Mouse (Mus musculus): ENCODE results near the gene Notch4.

Notch4 gene

GRCm38 (mm10) chr17:34572361-34572760 lies 8.3 kb downstream of the Notch4 start:
- DNase-seq = peak; percentile 88

GRCm38 (mm10) chr17:34576577-34576976 lies 12.5 kb downstream of the Notch4 start:
- no peak for DNase-seq

GRCm38 (mm10) chr17:34578070-34578469 lies 14.0 kb downstream of the Notch4 start:
- DNase-seq = no peak

- peak; percentile 93 for DNase-seq
Measured at GRCm38 (mm10) chr17:34582528-34582927, 18.5 kb downstream of the Notch4 start.

GRCm38 (mm10) chr17:34583397-34583796 lies 19.3 kb downstream of the Notch4 start:
- DNase-seq = peak; percentile 97

- DNase-seq = peak; percentile 91
Measured at GRCm38 (mm10) chr17:34583819-34584218, 19.8 kb downstream of the Notch4 start.

- no peak for DNase-seq
Measured at GRCm38 (mm10) chr17:34585121-34585520, 21.1 kb downstream of the Notch4 start.

GRCm38 (mm10) chr17:34585877-34586771 lies 22.1 kb downstream of the Notch4 start:
- peak; percentile 96 for DNase-seq

- DNase-seq = peak; percentile 99
Measured at GRCm38 (mm10) chr17:34586796-34587422, 22.8 kb downstream of the Notch4 start.

- peak; percentile 100 for DNase-seq
Measured at GRCm38 (mm10) chr17:34587423-34587811, 23.3 kb downstream of the Notch4 start.

GRCm38 (mm10) chr17:34587814-34588213 lies 23.7 kb downstream of the Notch4 start:
- no peak for DNase-seq

- DNase-seq = peak; percentile 94
Measured at GRCm38 (mm10) chr17:34588767-34589166, 24.7 kb downstream of the Notch4 start.

GRCm38 (mm10) chr17:34589206-34589605 lies 25.1 kb downstream of the Notch4 start:
- no peak for DNase-seq

GRCm38 (mm10) chr17:34589681-34590101 lies 25.6 kb downstream of the Notch4 start, which contains the start of gene Gpsm3:
Gene Gpsm3, plus strand, starts transcription at chr17:34589806.
- peak; percentile 99 for DNase-seq

- DNase-seq = peak; percentile 96
Measured at GRCm38 (mm10) chr17:34590154-34590987, 26.3 kb downstream of the Notch4 start.

- DNase-seq = peak; percentile 96
Measured at GRCm38 (mm10) chr17:34591029-34591993, 27.2 kb downstream of the Notch4 start, which contains the start of gene Pbx2. Gene Pbx2, plus strand, starts transcription at chr17:34591266.

GRCm38 (mm10) chr17:34591994-34592375 lies 27.9 kb downstream of the Notch4 start:
- peak; percentile 99 for DNase-seq

GRCm38 (mm10) chr17:34592581-34593549 lies 28.8 kb downstream of the Notch4 start:
- DNase-seq = peak; percentile 95

- DNase-seq = peak; percentile 94
Measured at GRCm38 (mm10) chr17:34593752-34594525, 29.9 kb downstream of the Notch4 start.

GRCm38 (mm10) chr17:34596098-34596497 lies 32.0 kb downstream of the Notch4 start:
- no peak for DNase-seq
